Mouse (Mus musculus): ENCODE data around the gene Vps13d. TPM values are rescaled to one million over a fixed set of nuclear protein-coding genes. Genes with fewer than 3 reads are reported as not detected.

Gene Vps13d
- polyA plus RNA-seq, 1 experiment from 2014 or later: 6.6 TPM

GRCm38 (mm10) chr4:144955863-144956262 is 238.9 kb downstream of the Vps13d start:
- no peaks in the 10 kb centered on the region for H3K27me3 ChIP-seq (ENCODE audit: insufficient read depth, low read length)
- peaks cover 25% of the 10 kb centered on the region for H3K4me1 ChIP-seq (ENCODE audit: insufficient read depth)
- DNase-seq (no peak), ATAC-seq (no peak)
- TF ChIP-seq CTCF (IDR thresholded peaks at IDR 0.05; ENCODE audit: low read depth): no peak
- no peak for TF ChIP-seq EP300 (IDR thresholded peaks at IDR 0.05; ENCODE audit: low read depth)
- peak overlapping the region; percentile 58; the same call in 1 of the 2 replicates for H3K27ac ChIP-seq (ENCODE audit: low read depth)
- H3K9ac ChIP-seq (replicated peaks): no peak overlapping the region
- no peak overlapping the region for H3K4me2 ChIP-seq (ENCODE audit: low read depth, low read length)
- H3K9me3 ChIP-seq (ENCODE audit: low read length): no peaks in the 10 kb centered on the region
- 32% methylated on average over 1 of the region's 1 CpGs for WGBS (ENCODE audit: insufficient replicate concordance)
- H3K4me3 ChIP-seq (ENCODE audit: low read depth, low read length): no peak overlapping the region
- no peaks in the 10 kb centered on the region for H3K36me3 ChIP-seq (replicated peaks; ENCODE audit: insufficient read depth, low read length)

- TF ChIP-seq CTCF (IDR thresholded peaks at IDR 0.05; ENCODE audit: low read depth): peak; percentile 41
- TF ChIP-seq EP300 (IDR thresholded peaks at IDR 0.05; ENCODE audit: low read depth): no peak
These were observed 241.4 kb downstream of the Vps13d start for GRCm38 (mm10) chr4:144953421-144953820.

GRCm38 (mm10) chr4:144951859-144952258 is 242.9 kb downstream of the Vps13d start:
- 76% methylated on average over 7 of the region's 7 CpGs for WGBS (ENCODE audit: insufficient replicate concordance)
- no peak for ATAC-seq
- H3K36me3 ChIP-seq (replicated peaks; ENCODE audit: insufficient read depth, low read length): no peaks in the 10 kb centered on the region
- no peak overlapping the region for H3K4me2 ChIP-seq (ENCODE audit: low read depth, low read length)
- no peaks in the 10 kb centered on the region for H3K9me3 ChIP-seq (ENCODE audit: low read length)
- DNase-seq: no peak
- H3K27me3 ChIP-seq (ENCODE audit: insufficient read depth, low read length): no peaks in the 10 kb centered on the region
- H3K4me1 ChIP-seq (ENCODE audit: insufficient read depth): peaks cover 52% of the 10 kb centered on the region
- no peak overlapping the region for H3K27ac ChIP-seq (ENCODE audit: low read depth)
- TF ChIP-seq CTCF (IDR thresholded peaks at IDR 0.05; ENCODE audit: low read depth) (no peak), EP300 (IDR thresholded peaks at IDR 0.05; ENCODE audit: low read depth) (no peak)
- no peak overlapping the region for H3K9ac ChIP-seq (replicated peaks)
- no peak overlapping the region for H3K4me3 ChIP-seq (ENCODE audit: low read depth, low read length)

More at GRCm38 (mm10) chr4:144953421-144953820, 241.4 kb downstream of the Vps13d start:
- no peaks in the 10 kb centered on the region for H3K27me3 ChIP-seq (ENCODE audit: insufficient read depth, low read length)
- no peak overlapping the region for H3K27ac ChIP-seq (ENCODE audit: low read depth)
- H3K4me3 ChIP-seq (ENCODE audit: low read depth, low read length): no peak overlapping the region
- H3K4me1 ChIP-seq (ENCODE audit: insufficient read depth): peaks cover 50% of the 10 kb centered on the region
- H3K9me3 ChIP-seq (ENCODE audit: low read length): no peaks in the 10 kb centered on the region
- H3K9ac ChIP-seq (replicated peaks): no peak overlapping the region
- no peak for ATAC-seq
- 78% methylated on average over 1 of the region's 1 CpGs for WGBS (ENCODE audit: insufficient replicate concordance)
- H3K4me2 ChIP-seq (ENCODE audit: low read depth, low read length): no peak overlapping the region
- H3K36me3 ChIP-seq (replicated peaks; ENCODE audit: insufficient read depth, low read length): no peaks in the 10 kb centered on the region
- no peak for DNase-seq

- H3K9me3 ChIP-seq (ENCODE audit: low read length): no peaks in the 10 kb centered on the region
- ATAC-seq (no peak), DNase-seq (no peak)
- no peak for TF ChIP-seq EP300 (IDR thresholded peaks at IDR 0.05; ENCODE audit: low read depth)
- TF ChIP-seq CTCF (IDR thresholded peaks at IDR 0.05; ENCODE audit: low read depth): 0 out of 2 replicates have a peak, but pooled peaks have one; percentile 21
- H3K9ac ChIP-seq (replicated peaks): no peak overlapping the region
- no peaks in the 10 kb centered on the region for H3K27me3 ChIP-seq (ENCODE audit: insufficient read depth, low read length)
- H3K4me2 ChIP-seq (ENCODE audit: low read depth, low read length): no peak overlapping the region
- no peaks in the 10 kb centered on the region for H3K36me3 ChIP-seq (replicated peaks; ENCODE audit: insufficient read depth, low read length)
- 75% methylated on average over 3 of the region's 3 CpGs for WGBS (ENCODE audit: insufficient replicate concordance)
- peaks cover 48% of the 10 kb centered on the region for H3K4me1 ChIP-seq (ENCODE audit: insufficient read depth)
- H3K4me3 ChIP-seq (ENCODE audit: low read depth, low read length): no peak overlapping the region
- no peak overlapping the region for H3K27ac ChIP-seq (ENCODE audit: low read depth)
These were observed 243.9 kb downstream of the Vps13d start for GRCm38 (mm10) chr4:144950883-144951282.

GRCm38 (mm10) chr4:144950327-144950711 is 244.5 kb downstream of the Vps13d start:
- Histone ChIP-seq H3K4me1 (ENCODE audit: insufficient read depth) (peaks cover 46% of the 10 kb centered on the region), H3K27ac (ENCODE audit: low read depth) (peak overlapping the region; percentile 37), H3K4me3 (ENCODE audit: low read depth, low read length) (no peak overlapping the region), H3K4me2 (ENCODE audit: low read depth, low read length) (0 out of 2 replicates have a peak overlapping the region, but pooled peaks have one; percentile 19), H3K27me3 (ENCODE audit: insufficient read depth, low read length) (no peaks in the 10 kb centered on the region), H3K9me3 (ENCODE audit: low read length) (no peaks in the 10 kb centered on the region), H3K36me3 (replicated peaks; ENCODE audit: insufficient read depth, low read length) (no peaks in the 10 kb centered on the region), H3K9ac (replicated peaks) (peak overlapping the region; percentile 35)
- ATAC-seq (no peak), DNase-seq (no peak)
- TF ChIP-seq EP300 (IDR thresholded peaks at IDR 0.05; ENCODE audit: low read depth) (no peak), CTCF (IDR thresholded peaks at IDR 0.05; ENCODE audit: low read depth) (no peak)
- 73% methylated on average over 3 of the region's 3 CpGs for WGBS (ENCODE audit: insufficient replicate concordance)

GRCm38 (mm10) chr4:144949441-144950326 is 245.1 kb downstream of the Vps13d start:
- peak overlapping the region; percentile 61 for H3K4me2 ChIP-seq (ENCODE audit: low read depth, low read length)
- no peaks in the 10 kb centered on the region for H3K27me3 ChIP-seq (ENCODE audit: insufficient read depth, low read length)
- peak; percentile 70 for DNase-seq
- peak; percentile 98 for ATAC-seq
- H3K9ac ChIP-seq (replicated peaks): peak overlapping the region; percentile 53
- H3K4me3 ChIP-seq (ENCODE audit: low read depth, low read length): no peak overlapping the region
- no peaks in the 10 kb centered on the region for H3K36me3 ChIP-seq (replicated peaks; ENCODE audit: insufficient read depth, low read length)
- peaks cover 44% of the 10 kb centered on the region for H3K4me1 ChIP-seq (ENCODE audit: insufficient read depth)
- H3K9me3 ChIP-seq (ENCODE audit: low read length): no peaks in the 10 kb centered on the region
- peak overlapping the region; percentile 80 for H3K27ac ChIP-seq (ENCODE audit: low read depth)
- 25% methylated on average over 9 of the region's 9 CpGs for WGBS (ENCODE audit: insufficient replicate concordance)
- TF ChIP-seq EP300 (IDR thresholded peaks at IDR 0.05; ENCODE audit: low read depth) (peak; percentile 99), CTCF (IDR thresholded peaks at IDR 0.05; ENCODE audit: low read depth) (peak; percentile 54)
